Mouse (Mus musculus) heart, adult 18-20 months (tissue): ENCODE measurements around the gene Naif1. TPM values are rescaled to one million over a fixed set of nuclear protein-coding genes. Genes with fewer than 3 reads are reported as not detected.
"Not testable (repeated sequence)": the region's sequence is repeated elsewhere in the genome, so short reads cannot be mapped to it uniquely, and the experiment has no call there.

Experiments used
- DNase-seq, 2 experiments: peaks; one replicate each; pipeline ENCODE4 v3.0.0; 2021 to 2022; ENCODE audit warnings: mixed read lengths in 1 of 2
- total RNA-seq, 2 experiments: library from RNA; stranded (reverse); gene quantifications; 2 replicates each; pipeline ENCODE4 v1.2.3; 2021

Gene Naif1
- total RNA-seq, 2 experiments from 2014 or later, result 3.0 to 3.1 TPM

GRCm38 (mm10) chr2:32454633-32455032, 4.4 kb downstream of the Naif1 start:
- no peak for DNase-seq

GRCm38 (mm10) chr2:32455101-32455500, 4.8 kb downstream of the Naif1 start:
- no peak for DNase-seq

- DNase-seq, result peak; percentile 53 to 74
Measured at GRCm38 (mm10) chr2:32458300-32458699, 8.0 kb downstream of the Naif1 start.

GRCm38 (mm10) chr2:32459657-32460056, 9.4 kb downstream of the Naif1 start:
- DNase-seq, result no peak

- no peak for DNase-seq
Measured at GRCm38 (mm10) chr2:32463773-32464172, 13.5 kb downstream of the Naif1 start.

- DNase-seq, result no peak
Measured at GRCm38 (mm10) chr2:32464212-32464891, 14.1 kb downstream of the Naif1 start.

- no peak for DNase-seq
Measured at GRCm38 (mm10) chr2:32471001-32471680, 20.9 kb downstream of the Naif1 start.

- DNase-seq, result no peak
Measured at GRCm38 (mm10) chr2:32471681-32472061, 21.4 kb downstream of the Naif1 start.

GRCm38 (mm10) chr2:32475361-32475760, 25.1 kb downstream of the Naif1 start:
- not testable (repeated sequence) for DNase-seq

GRCm38 (mm10) chr2:32482351-32482750, 32.1 kb downstream of the Naif1 start:
- no peak for DNase-seq

- no peak for DNase-seq
Measured at GRCm38 (mm10) chr2:32483179-32483875, 33.1 kb downstream of the Naif1 start.

GRCm38 (mm10) chr2:32484933-32485332, 34.7 kb downstream of the Naif1 start:
- no peak for DNase-seq

GRCm38 (mm10) chr2:32485751-32486150, 35.5 kb downstream of the Naif1 start:
- no peak for DNase-seq

GRCm38 (mm10) chr2:32486155-32486554, 35.9 kb downstream of the Naif1 start:
- DNase-seq, result no peak

- peak; percentile 88 to 97 for DNase-seq
Measured at GRCm38 (mm10) chr2:32487124-32487623, 36.9 kb downstream of the Naif1 start.

- peak; percentile 86 to 87 for DNase-seq
Measured at GRCm38 (mm10) chr2:32488679-32489078, 38.4 kb downstream of the Naif1 start.

- not testable (repeated sequence) for DNase-seq
Measured at GRCm38 (mm10) chr2:32490730-32491129, 40.5 kb downstream of the Naif1 start.

- no peak for DNase-seq
Measured at GRCm38 (mm10) chr2:32492661-32493060, 42.4 kb downstream of the Naif1 start.

GRCm38 (mm10) chr2:32493301-32493701, 43.0 kb downstream of the Naif1 start:
- DNase-seq, result no peak

- DNase-seq, result no peak
Measured at GRCm38 (mm10) chr2:32494522-32494921, 44.3 kb downstream of the Naif1 start.

- DNase-seq, result peak in 1 of 2 experiments; percentile 82
Measured at GRCm38 (mm10) chr2:32495185-32495726, 45.0 kb downstream of the Naif1 start.

GRCm38 (mm10) chr2:32496190-32496589, 45.9 kb downstream of the Naif1 start:
- DNase-seq, result no peak

- no peak for DNase-seq
Measured at GRCm38 (mm10) chr2:32499365-32499764, 49.1 kb downstream of the Naif1 start.
